Comparison of ENCODE assay signal across 19 mouse cellular contexts in the genomic region with DNA sequence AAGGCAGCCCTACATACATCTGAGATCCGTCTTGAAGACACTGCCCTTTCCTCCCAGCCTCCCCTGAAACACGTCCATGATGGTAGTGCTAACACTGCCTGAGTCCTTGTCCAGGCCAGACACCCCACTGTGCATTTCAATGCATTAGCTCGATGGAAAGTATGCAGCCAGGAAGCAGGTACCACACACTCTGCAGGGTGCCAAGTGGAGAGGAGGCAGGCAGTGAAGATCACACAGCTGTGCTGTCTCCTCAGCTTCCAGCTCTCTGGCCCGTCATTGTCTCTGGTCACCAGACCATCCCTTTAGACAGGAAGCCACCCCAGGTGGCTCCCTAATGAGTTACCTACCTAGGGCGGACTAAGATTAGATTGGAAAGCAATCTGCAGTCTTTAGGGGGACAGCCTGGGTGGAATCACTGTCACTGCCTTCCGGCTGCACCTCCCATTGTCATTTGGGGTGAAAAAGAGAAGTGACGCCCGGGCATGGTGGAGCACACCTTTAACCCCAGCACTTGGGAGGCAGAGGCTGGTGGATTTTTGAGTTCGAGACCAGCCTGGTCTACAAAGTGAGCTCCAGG. TPM values are rescaled to one million over a fixed set of nuclear protein-coding genes. Genes with fewer than 3 reads are reported as not detected.
DNase-seq lines count a peak whose midpoint lies in the region; TF ChIP-seq lines count a peak whose summit lies in the region.
"Had no signal": no experiment of that assay in that cellular context is flagged by ENCODE, and none has a peak within 500 bp of the region (broad histone marks: within the 10 kb centered on the region; RNA-seq: fewer than 3 reads in every experiment).

No protein-coding gene starts in this region.

- in situ Hi-C loops in CH12.LX (cut with MboI; ENCODE audit: low pct_ligation_motif_present, low pct_unique_long_range_greater_than_20kb, low sequenced_read_pairs): loop anchor here (25.0 kb wide), 1 partner anchor 350 kb away; no protein-coding TSS in a partner anchor
- in situ Hi-C loops in ES-E14 (cut with MboI; ENCODE audit: low sequenced_read_pairs in 2 of 2, unreplicated experiment in 2 of 2): no loop called here

- peak overlapping the region; percentile 69 for H3K27ac ChIP-seq in CH12.LX (ENCODE audit: insufficient read depth, low read depth)
- peak overlapping the region; percentile 93 for H3K27ac ChIP-seq in ES-E14 (ENCODE audit: insufficient read depth, low read depth, low read length, poor library complexity, severe bottlenecking)
- H3K27ac ChIP-seq: embryonic facial prominence, embryonic 12.5 days; forebrain, embryonic 15.5 days; hindbrain, embryonic 13.5 days; hindbrain, postnatal 0 days had no signal

- TF ChIP-seq EP300 in CH12.LX (IDR thresholded peaks at IDR 0.05; ENCODE audit: low read length): no peak

- no peak for TF ChIP-seq CTCF in CH12.LX (conservative IDR thresholded peaks at IDR 0.05 in 1 of 2, IDR thresholded peaks at IDR 0.05 in 1 of 2; ENCODE audit: low read depth in 2 of 2, low read length in 2 of 2)

- DNase-seq in A20 (ENCODE audit: low read depth, low spot score) (peak; percentile 89), CH12.LX (ENCODE audit: extremely low read depth) (peak; percentile 41), ES-E14 (ENCODE audit: low read depth, low spot score) (peak; percentile 80)
- peak; percentile 49 for DNase-seq in splenic B cell, adult 2 months (ENCODE audit: low read depth, low spot score)
- no peak for DNase-seq in left cerebral cortex, adult 18-20 months (ENCODE audit: low spot score in 2 of 2)
- DNase-seq in urinary bladder, postnatal 25 days (ENCODE audit: low spot score): no peak
- DNase-seq: B cell, adult 2 months; cerebellum, adult 11-12 months; cerebellum, adult 9-10 months; gastrocnemius, postnatal 10 days had no signal

- peak overlapping the region; percentile 48; the same call in 1 of the 2 replicates for H3K4me2 ChIP-seq in CH12.LX (ENCODE audit: insufficient read depth, low read depth, poor library complexity, severe bottlenecking)
- H3K4me2 ChIP-seq: embryonic facial prominence, embryonic 12.5 days; forebrain, embryonic 15.5 days; heart, embryonic 11.5 days had no signal

- TF ChIP-seq POLR2A in CH12.LX (IDR thresholded peaks at IDR 0.05; ENCODE audit: low read depth, low read length): peak; percentile 15; the same call in 1 of the 2 replicates

- peaks cover 3 to 5% of the 10 kb centered on the region in 2 experiments for H3K36me3 ChIP-seq in CH12.LX (replicated peaks in 1 of 2; ENCODE audit: control insufficient read depth in 1 of 2, insufficient read depth in 1 of 2, low read length in 1 of 2)
- H3K36me3 ChIP-seq in ES-E14 (ENCODE audit: control insufficient read depth, insufficient read depth, low read length, poor library complexity, severe bottlenecking): peaks cover 31% of the 10 kb centered on the region
- no peaks in the 10 kb centered on the region for H3K36me3 ChIP-seq in splenic B cell, adult 2 months (ENCODE audit: control insufficient read depth, insufficient read depth, low read length, poor library complexity, severe bottlenecking)
- H3K36me3 ChIP-seq: embryonic facial prominence, embryonic 12.5 days; forebrain, embryonic 15.5 days; heart, embryonic 15.5 days; hindbrain, embryonic 13.5 days had no signal

- peaks cover 27% of the 10 kb centered on the region for H3K79me2 ChIP-seq in CH12.LX (replicated peaks; ENCODE audit: control insufficient read depth, extremely low read depth, insufficient read depth, poor library complexity, severe bottlenecking)

- H3K4me1 ChIP-seq in CH12.LX (ENCODE audit: control insufficient read depth in 1 of 2, insufficient read depth in 2 of 2): peaks cover 5 to 66% of the 10 kb centered on the region in 2 experiments
- H3K4me1 ChIP-seq in ES-E14 (ENCODE audit: control insufficient read depth in 2 of 2, insufficient read depth in 2 of 2, low read length in 2 of 2, poor library complexity in 1 of 2): peaks cover 7 to 23% of the 10 kb centered on the region in 2 experiments; a peak in 2 of 4 replicates
- H3K4me1 ChIP-seq: forebrain, embryonic 15.5 days had no signal

- dilution Hi-C loops in CH12.LX (cut with MboI; ENCODE audit: extremely low pct_ligation_motif_present, extremely low pct_unique_long_range_greater_than_20kb, low sequenced_read_pairs): no loop called here

- H3K4me3 ChIP-seq in CH12.LX (replicated peaks in 1 of 3; ENCODE audit: low read depth in 2 of 3, low read length in 2 of 3, poor library complexity in 1 of 3) (peak overlapping the region in 1 of 3 experiments; percentile 37), ES-E14 (ENCODE audit: insufficient read depth in 1 of 2, low read depth in 1 of 2, low read length in 2 of 2, poor library complexity in 1 of 2, severe bottlenecking in 1 of 2) (peak overlapping the region in 1 of 2 experiments; percentile 77; a peak in 2 of 4 replicates)
- H3K4me3 ChIP-seq: embryonic facial prominence, embryonic 12.5 days; forebrain, embryonic 15.5 days; heart, adult 2 months; heart, embryonic 15.5 days; hindbrain, embryonic 13.5 days had no signal

- no peak for TF ChIP-seq RAD21 in CH12.LX (IDR thresholded peaks at IDR 0.05; ENCODE audit: low read depth, low read length)

- H3K9ac ChIP-seq in CH12.LX (ENCODE audit: insufficient read depth, low read depth) (no peak overlapping the region), ES-E14 (ENCODE audit: insufficient read depth, low read depth, low read length, poor library complexity, severe bottlenecking) (peak overlapping the region; percentile 64; the same call in 1 of the 2 replicates)
- H3K9ac ChIP-seq: embryonic facial prominence, embryonic 12.5 days; forebrain, embryonic 15.5 days; heart, embryonic 15.5 days; hindbrain, embryonic 13.5 days had no signal

- H3K27me3 ChIP-seq in CH12.LX (replicated peaks): no peaks in the 10 kb centered on the region
- H3K27me3 ChIP-seq in splenic B cell, adult 2 months (ENCODE audit: control insufficient read depth, insufficient read depth, low read length, poor library complexity, severe bottlenecking): no peaks in the 10 kb centered on the region
- H3K27me3 ChIP-seq: forebrain, embryonic 15.5 days; heart, embryonic 15.5 days; Patski had no signal

- H3K9me3 ChIP-seq in CH12.LX (replicated peaks; ENCODE audit: low read length): no peaks in the 10 kb centered on the region
- no peaks in the 10 kb centered on the region for H3K9me3 ChIP-seq in ES-E14 (ENCODE audit: control insufficient read depth, insufficient read depth, low read depth, low read length)
- H3K9me3 ChIP-seq: embryonic facial prominence, embryonic 12.5 days; forebrain, embryonic 15.5 days; heart, embryonic 15.5 days; hindbrain, embryonic 13.5 days had no signal

TF ChIP-seq in CH12.LX, 34 proteins besides CTCF, POLR2A, EP300 and RAD21:
- TF ChIP-seq TBP (conservative IDR thresholded peaks at IDR 0.05; ENCODE audit: low read depth, low read length): 0 out of 2 replicates have a peak, but pooled peaks have one; percentile 30
- TF ChIP-seq HCFC1 (IDR thresholded peaks at IDR 0.05; ENCODE audit: low read depth, low read length): no peak
- no peak for TF ChIP-seq E2F4 (IDR thresholded peaks at IDR 0.05; ENCODE audit: insufficient replicate concordance, low read depth, low read length)
- no peak for TF ChIP-seq UBTF (IDR thresholded peaks at IDR 0.05; ENCODE audit: low read depth, low read length)
- TF ChIP-seq ELF1 (IDR thresholded peaks at IDR 0.05; ENCODE audit: low read depth, low read length): no peak
- no peak for TF ChIP-seq ZMIZ1 (IDR thresholded peaks at IDR 0.05; ENCODE audit: low read depth, low read length)
- TF ChIP-seq MAFK (IDR thresholded peaks at IDR 0.05; ENCODE audit: insufficient replicate concordance, low read length): no peak

TF ChIP-seq in ES-E14, 5 proteins besides CTCF, POLR2A, EP300 and RAD21:
- no peak for TF ChIP-seq CHD2 (IDR thresholded peaks at IDR 0.05; ENCODE audit: low read depth, low read length)
- TF ChIP-seq HCFC1 (IDR thresholded peaks at IDR 0.05; ENCODE audit: borderline replicate concordance, insufficient read depth, low read length): no peak
- TF ChIP-seq ZNF384 (IDR thresholded peaks at IDR 0.05; ENCODE audit: low read depth, low read length): no peak
- no peak for TF ChIP-seq ZC3H11A (IDR thresholded peaks at IDR 0.05; ENCODE audit: borderline replicate concordance, low read depth, low read length)
- no peak for TF ChIP-seq MAFK (IDR thresholded peaks at IDR 0.05; ENCODE audit: insufficient read depth, low read depth, low read length)
TF ChIP-seq in ES-E14: peak in this region for 0.

RNA-seq across cellular contexts. Expression of a gene that starts 5.5 kb away (rescaled TPM):
- total RNA-seq in CH12.LX (2012; rRNA removed): 43.3 and 50.4 TPM in 2 replicates
- total RNA-seq in CH12.LX (2014; rRNA removed): 23.8 and 27.8 TPM in 2 replicates
- polyA plus RNA-seq in CH12.LX (2012; ENCODE audit: insufficient read length, low read depth): 40.0 and 45.4 TPM in 2 replicates
- total RNA-seq in ES-E14 (2012; rRNA removed): 93.1 and 310 TPM in 2 replicates
- total RNA-seq in left cerebral cortex, adult 18-20 months (2021): 1 to 10 TPM; 2.3 to 4.0 TPM

RNA-seq across cellular contexts. Expression of a gene that starts 14.6 kb away (rescaled TPM):
- total RNA-seq in CH12.LX (2012; rRNA removed) (309 and 328 TPM in 2 replicates), CH12.LX (2014; rRNA removed) (87.9 and 97.1 TPM in 2 replicates), ES-E14 (2012; rRNA removed) (137 and 272 TPM in 2 replicates)
- polyA plus RNA-seq in CH12.LX (2012; ENCODE audit: insufficient read length, low read depth): 230 and 281 TPM in 2 replicates
- 10 to 100 TPM; 89.2 to 93.8 TPM for total RNA-seq in left cerebral cortex, adult 18-20 months (2021)

RNA-seq across cellular contexts. Expression of a gene that starts 19.3 kb away (rescaled TPM):
- total RNA-seq in CH12.LX (2012; rRNA removed) (0.08 and 0.17 TPM in 2 replicates), CH12.LX (2014; rRNA removed) (0.08 and 0.11 TPM in 2 replicates), ES-E14 (2012; rRNA removed) (29.8 and 67.3 TPM in 2 replicates)
- polyA plus RNA-seq in CH12.LX (2012; ENCODE audit: insufficient read length, low read depth): 0.10 TPM in 1 of 2 replicates, not detected in the other
- 10 to 100 TPM; 12.0 to 12.6 TPM for total RNA-seq in left cerebral cortex, adult 18-20 months (2021)
- polyA plus RNA-seq: CD4-positive, CD25-positive, alpha-beta regulatory T cell, adult 4 months had no signal

RNA-seq across cellular contexts. Expression of a gene that starts 51.5 kb away (rescaled TPM):
- total RNA-seq in CH12.LX (2012; rRNA removed) (37.3 and 38.8 TPM in 2 replicates), CH12.LX (2014; rRNA removed) (34.6 and 34.7 TPM in 2 replicates), ES-E14 (2012; rRNA removed) (28.7 and 62.5 TPM in 2 replicates)
- 88.9 and 111 TPM in 2 replicates for polyA plus RNA-seq in CH12.LX (2012; ENCODE audit: insufficient read length, low read depth)
- 10 to 100 TPM; 49.2 to 55.1 TPM for total RNA-seq in left cerebral cortex, adult 18-20 months (2021)

RNA-seq across cellular contexts. Expression of a gene that starts 51.8 kb away (rescaled TPM):
- total RNA-seq in CH12.LX (2012; rRNA removed) (51.4 and 60.0 TPM in 2 replicates), CH12.LX (2014; rRNA removed) (27.9 and 28.7 TPM in 2 replicates), ES-E14 (2012; rRNA removed) (20.8 and 48.1 TPM in 2 replicates)
- 64.1 and 79.8 TPM in 2 replicates for polyA plus RNA-seq in CH12.LX (2012; ENCODE audit: insufficient read length, low read depth)
- 10 to 100 TPM; 21.1 to 22.2 TPM for total RNA-seq in left cerebral cortex, adult 18-20 months (2021)

Comparison
In these comparisons a context has a peak if more than half of its experiments do, and no peak if none do; other contexts are left out.
1. DNase-seq: peak in A20 (single experiment), CH12.LX (single experiment), ES-E14 (single experiment) and splenic B cell, adult 2 months (single experiment); none in left cerebral cortex, adult 18-20 months (0 of 2) and urinary bladder, postnatal 25 days (single experiment).
2. RNA of a gene that starts 5.5 kb away (total RNA-seq): 93.1 to 310 TPM in ES-E14 and 23.8 to 50.4 TPM in CH12.LX; 2.3 to 4.0 TPM in left cerebral cortex, adult 18-20 months; every median in the first group is over 4 times any median in the second.
3. RNA of a gene that starts 19.3 kb away (total RNA-seq): 29.8 to 67.3 TPM in ES-E14 and 12.0 to 12.6 TPM in left cerebral cortex, adult 18-20 months; 0.08 to 0.17 TPM in CH12.LX; every median in the first group is over 10 times any median in the second.